Mouse (Mus musculus): ENCODE measurements around the gene M1ap.

Gene M1ap

DNA sequence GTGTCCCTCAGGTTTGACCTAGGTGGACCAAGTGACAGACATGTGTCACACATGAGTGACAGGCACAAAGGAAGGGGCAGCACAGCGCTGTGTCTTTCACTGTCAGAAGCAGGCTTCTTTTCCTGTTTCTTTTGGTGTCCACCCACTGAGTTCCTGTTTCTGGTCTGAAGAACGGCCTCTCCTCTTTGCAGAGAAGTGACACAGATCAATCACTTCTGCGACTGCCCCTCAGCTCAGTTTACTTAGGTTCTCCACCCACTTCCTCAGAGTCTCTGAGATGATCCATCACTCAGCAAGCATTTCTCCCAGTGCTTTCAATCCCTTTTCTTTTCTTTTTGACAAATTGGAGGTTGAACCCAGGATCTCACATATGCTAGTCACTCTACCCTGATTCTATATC lies 62.0 kb downstream of the M1ap start:
- ATAC-seq (ENCODE audit: low TSS enrichment): no peak

GRCm38 (mm10) chr6:83010010-83010409 lies 63.3 kb downstream of the M1ap start:
- no peak for ATAC-seq (ENCODE audit: low TSS enrichment)

DNA sequence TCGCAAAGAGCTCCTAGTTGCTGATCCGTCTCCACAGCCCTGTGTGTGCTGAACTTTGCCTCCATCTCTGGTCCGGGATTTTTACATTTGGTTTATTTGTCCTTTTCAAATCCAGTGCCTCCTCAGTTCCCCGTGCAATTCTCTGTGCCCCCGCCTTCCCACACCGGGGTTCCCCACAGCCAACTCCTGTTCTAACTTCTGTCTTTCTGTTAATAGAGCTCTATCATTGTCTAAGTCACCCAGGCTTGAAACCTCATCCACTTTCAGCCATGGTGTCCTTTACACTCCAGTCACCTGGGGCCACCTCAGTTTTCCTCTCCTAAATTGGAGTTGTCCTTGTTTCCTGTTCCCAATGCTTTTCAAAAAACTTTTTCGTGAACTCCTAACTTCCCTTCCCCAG lies 64.6 kb downstream of the M1ap start:
- ATAC-seq (ENCODE audit: low TSS enrichment): no peak

GRCm38 (mm10) chr6:83011756-83012155 lies 65.1 kb downstream of the M1ap start:
- ATAC-seq (ENCODE audit: low TSS enrichment): no peak

DNA sequence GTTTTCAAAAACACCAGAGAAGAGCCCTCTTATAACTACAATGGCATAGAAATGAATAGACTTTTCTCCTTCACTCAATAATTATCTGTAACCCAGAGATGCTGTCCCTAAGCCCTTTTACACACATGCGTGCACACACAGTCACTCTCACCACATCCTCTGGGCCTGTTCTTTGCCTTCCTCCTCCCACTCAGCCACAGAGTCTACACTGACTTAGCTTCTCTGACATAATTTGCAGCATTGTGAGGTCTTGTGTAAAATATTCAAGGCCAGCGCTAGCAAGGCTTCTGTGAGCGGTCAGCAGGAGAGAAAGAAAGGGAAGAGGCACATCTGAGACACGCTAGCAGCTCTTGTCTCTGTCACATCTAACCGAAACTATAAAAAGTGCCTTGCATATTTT lies 66.7 kb downstream of the M1ap start:
- no peak for ATAC-seq (ENCODE audit: low TSS enrichment)

DNA sequence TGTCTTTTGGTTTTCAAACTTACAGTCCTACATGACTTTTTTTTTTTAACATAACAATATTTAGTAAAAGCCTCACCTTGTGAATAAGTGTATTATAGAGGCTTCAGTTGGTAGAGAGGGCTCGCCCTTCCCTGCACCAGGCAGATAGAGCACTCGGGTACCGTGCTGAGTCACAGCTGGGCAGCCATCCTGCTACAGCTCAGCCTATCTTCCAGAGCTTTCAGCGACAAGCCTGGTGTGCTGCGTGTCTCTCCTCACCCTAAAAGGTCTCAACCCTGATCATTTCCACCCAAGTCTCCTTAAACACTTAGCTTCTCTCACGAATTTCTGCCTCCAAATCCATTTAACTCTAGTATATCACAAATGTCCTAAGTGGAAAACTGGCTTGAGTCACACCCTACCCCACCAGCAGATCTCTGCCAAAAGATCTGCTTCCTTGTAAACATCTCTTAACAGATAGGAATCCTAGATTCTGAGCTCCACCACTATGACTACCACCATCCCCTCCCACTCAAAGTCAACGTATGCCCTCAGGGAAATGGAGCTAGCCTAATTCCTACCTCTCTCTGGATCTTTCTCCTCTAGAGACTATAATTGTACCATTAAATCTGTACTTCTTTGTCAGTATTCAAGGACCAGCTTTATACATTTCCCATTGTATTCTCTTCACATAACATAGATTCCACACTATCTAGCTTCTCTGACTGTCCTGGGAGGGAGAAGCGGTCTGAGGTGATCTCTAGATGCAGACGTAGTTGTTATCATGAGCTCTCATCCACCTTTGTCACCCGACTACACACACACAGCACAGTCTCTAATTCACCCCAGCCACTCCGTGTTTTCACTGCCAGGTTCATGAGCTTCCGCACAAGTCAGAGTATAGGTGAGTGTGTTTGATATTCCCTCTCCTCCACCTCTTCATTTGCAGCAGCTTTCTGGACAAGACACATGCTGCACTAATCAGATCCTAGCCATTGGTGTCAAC lies 68.1 kb downstream of the M1ap start:
- no peak for ATAC-seq (ENCODE audit: low TSS enrichment)

DNA sequence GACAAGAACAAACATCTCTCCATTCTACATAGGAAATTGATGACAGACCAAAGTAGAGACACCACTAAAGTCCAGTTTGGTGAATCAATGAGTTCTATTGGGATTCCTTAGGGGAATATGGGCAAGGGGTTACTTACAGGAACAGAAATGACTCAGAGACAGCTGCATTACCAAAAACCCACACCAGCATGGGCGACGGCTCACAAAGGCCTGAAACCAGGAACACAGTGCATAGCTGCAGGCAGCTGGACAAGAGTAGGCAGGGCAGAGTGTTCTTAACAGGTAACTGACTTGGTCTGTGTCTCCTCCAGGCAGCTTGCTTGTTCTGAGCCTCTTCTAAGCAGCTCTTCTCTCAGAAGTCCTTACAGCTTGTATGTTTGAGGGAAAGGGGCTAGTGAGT lies 69.0 kb downstream of the M1ap start:
- ATAC-seq (ENCODE audit: low TSS enrichment): no peak

- peak; percentile 16; the same call in 1 of the 2 replicates for ATAC-seq (ENCODE audit: low TSS enrichment)
Observed at GRCm38 (mm10) chr6:83017190-83017589, 70.5 kb downstream of the M1ap start.

DNA sequence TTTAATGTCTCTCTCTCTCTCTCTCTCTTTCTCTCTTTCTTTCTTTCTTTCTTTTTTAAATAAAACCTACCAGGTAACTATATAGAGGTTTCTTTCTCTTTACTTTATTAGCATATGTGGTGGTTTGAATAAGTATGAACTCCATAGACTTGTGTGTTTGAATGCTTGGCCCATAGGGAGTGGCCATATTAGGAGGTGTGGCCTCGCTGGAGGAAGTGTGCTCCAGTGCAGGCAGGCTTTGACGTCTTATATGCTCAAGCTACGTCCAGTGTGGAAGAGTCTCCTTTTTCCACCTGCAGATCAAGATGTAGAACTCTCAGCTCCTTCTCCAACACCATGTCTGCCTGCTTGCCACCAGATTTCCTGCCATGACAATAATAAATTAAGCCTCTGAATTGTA lies 72.3 kb downstream of the M1ap start:
- ATAC-seq (ENCODE audit: low TSS enrichment): no peak

DNA sequence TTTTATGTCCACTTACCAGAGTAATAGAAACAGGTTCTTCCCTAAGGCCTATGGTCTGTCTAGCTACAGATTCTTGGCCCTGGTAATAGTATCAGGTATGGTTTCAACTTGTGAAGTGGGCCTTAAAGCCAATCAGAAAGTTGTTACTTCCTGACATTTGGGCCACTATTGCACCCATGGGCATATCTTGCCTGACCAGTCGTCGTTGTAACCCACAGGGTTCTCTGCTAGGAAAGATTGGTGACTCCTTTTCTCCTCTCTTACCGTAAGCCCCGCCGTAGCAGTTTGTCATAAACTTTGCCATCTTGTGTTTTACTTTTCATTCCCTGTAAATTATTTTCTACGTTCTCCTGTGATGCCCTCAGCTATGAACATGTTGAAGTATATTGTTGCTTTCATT lies 73.4 kb downstream of the M1ap start:
- no peak for ATAC-seq (ENCODE audit: low TSS enrichment)

GRCm38 (mm10) chr6:83020836-83021593 lies 74.3 kb downstream of the M1ap start:
- ATAC-seq (ENCODE audit: low TSS enrichment): no peak

DNA sequence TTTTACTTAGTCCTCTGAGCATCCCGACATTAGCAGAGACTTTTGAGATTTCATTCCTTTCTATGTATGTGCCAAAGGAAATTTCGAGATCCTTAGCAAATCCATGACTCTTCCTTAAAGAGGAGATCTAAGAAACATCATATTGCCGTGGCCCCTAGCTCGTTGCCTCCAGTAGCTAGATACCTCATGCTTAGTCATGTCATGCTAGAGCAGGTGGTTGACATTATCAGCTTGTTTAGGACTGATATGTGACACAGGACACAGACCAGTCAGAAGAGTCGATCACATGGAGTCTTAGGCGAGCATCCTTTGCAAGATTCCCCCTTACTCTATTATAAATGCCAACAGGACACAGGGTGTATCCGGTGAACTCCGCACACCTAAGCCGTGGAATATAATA lies 76.3 kb downstream of the M1ap start:
- ATAC-seq (ENCODE audit: low TSS enrichment): no peak

GRCm38 (mm10) chr6:83023786-83024185 lies 77.1 kb downstream of the M1ap start:
- ATAC-seq (ENCODE audit: low TSS enrichment): no peak

- ATAC-seq (ENCODE audit: low TSS enrichment): no peak
Observed at GRCm38 (mm10) chr6:83024421-83024820, 77.7 kb downstream of the M1ap start.

GRCm38 (mm10) chr6:83025221-83025620 lies 78.5 kb downstream of the M1ap start:
- no peak for ATAC-seq (ENCODE audit: low TSS enrichment)

- ATAC-seq (ENCODE audit: low TSS enrichment): no peak; the same call in 1 of the 2 replicates
Observed at GRCm38 (mm10) chr6:83027293-83027692, 80.6 kb downstream of the M1ap start.

- ATAC-seq (ENCODE audit: low TSS enrichment): no peak
Observed at GRCm38 (mm10) chr6:83027706-83028105, 81.0 kb downstream of the M1ap start.

GRCm38 (mm10) chr6:83029777-83030176 lies 83.1 kb downstream of the M1ap start:
- ATAC-seq (ENCODE audit: low TSS enrichment): no peak

- no peak for ATAC-seq (ENCODE audit: low TSS enrichment)
Observed at GRCm38 (mm10) chr6:83031111-83031510, 84.4 kb downstream of the M1ap start.

DNA sequence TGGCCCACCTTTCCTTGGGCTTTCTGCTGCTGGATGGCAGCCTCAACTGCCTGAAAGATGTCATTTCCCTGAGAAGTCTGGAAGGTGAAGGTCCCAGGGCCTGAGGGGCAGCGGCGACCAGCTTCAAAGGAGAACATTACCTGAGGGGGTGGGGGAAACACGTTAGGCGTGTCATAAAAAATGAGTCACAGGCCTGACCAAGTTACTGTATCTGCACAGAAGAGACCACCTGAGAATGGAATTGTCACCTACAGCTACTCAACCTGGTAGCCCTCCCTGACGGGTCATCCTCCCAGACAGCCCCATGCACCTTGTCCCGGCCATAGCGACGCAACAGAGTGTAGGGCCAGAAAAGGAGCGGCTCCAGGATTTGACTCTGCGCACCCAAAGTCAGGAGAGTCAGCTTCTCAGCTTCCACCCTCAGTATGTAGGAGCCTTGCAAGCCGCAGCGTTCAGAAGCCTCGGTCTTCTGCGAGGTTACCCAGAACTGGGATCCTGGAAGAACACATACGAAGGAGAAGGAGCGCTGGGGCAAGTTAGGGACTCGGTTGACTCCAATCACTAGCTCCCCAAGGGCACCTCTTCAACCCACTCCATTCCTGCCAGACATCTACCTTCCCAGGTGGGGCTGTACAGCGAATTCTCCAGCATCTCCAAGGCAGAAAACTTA lies 85.4 kb downstream of the M1ap start:
- ATAC-seq (ENCODE audit: low TSS enrichment): no peak

DNA sequence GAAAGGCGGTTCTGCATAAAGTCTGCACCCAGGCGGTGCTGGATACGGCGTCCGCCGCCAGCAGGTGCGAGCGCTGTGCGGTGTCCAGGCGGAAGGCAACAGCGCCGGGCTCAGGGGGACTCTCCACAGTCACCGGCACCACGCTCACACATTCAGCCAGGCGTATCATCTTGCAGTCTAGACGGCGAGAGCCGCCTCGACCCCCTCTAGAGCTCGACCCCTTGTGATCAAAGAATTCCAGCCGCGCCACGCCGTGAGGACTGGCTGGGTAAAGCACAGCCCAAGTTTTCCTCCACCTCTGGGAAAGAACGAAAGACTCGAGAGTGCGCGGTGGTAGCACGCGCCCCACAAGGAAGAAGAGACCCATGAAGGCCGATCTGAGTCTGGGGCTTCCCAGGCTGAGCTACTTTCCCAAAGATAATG lies 86.1 kb downstream of the M1ap start:
- ATAC-seq (ENCODE audit: low TSS enrichment): peak; percentile 48

All from frontal cortex, adult (tissue).